8 mouse cellular contexts compared by ENCODE assay signal in genomic region chr1:193167746-193168145, GRCm38 (mm10). TPM values are rescaled to one million over a fixed set of nuclear protein-coding genes. Genes with fewer than 3 reads are reported as not detected.
DNase-seq lines count a peak whose midpoint lies in the region; ATAC-seq lines count a peak whose summit lies in the region.
"Had no signal": no experiment of that assay in that cellular context is flagged by ENCODE, and none has a peak within 500 bp of the region (broad histone marks: within the 10 kb centered on the region; RNA-seq: fewer than 3 reads in every experiment).

Gene A130010J15Rik (plus strand): TSS chr1:193168046.

- H3K4me1 ChIP-seq in megakaryocyte, embryonic 14.5 days, result peaks cover 26% of the 10 kb centered on the region
- peaks cover 9% of the 10 kb centered on the region for H3K4me1 ChIP-seq in forebrain, embryonic 10.5 days
- peaks cover 14% of the 10 kb centered on the region for H3K4me1 ChIP-seq in hindbrain, embryonic 15.5 days (replicated peaks)
- H3K4me1 ChIP-seq in stomach, embryonic 14.5 days (ENCODE audit: control insufficient read depth, insufficient read depth, low read length), result peaks cover 14% of the 10 kb centered on the region

- H3K9ac ChIP-seq in hindbrain, embryonic 15.5 days, result no peak within 1 kb of the TSS
- H3K9ac ChIP-seq in stomach, embryonic 14.5 days (replicated peaks; ENCODE audit: low read depth, low read length), result no peak within 1 kb of the TSS

- no peaks in the 10 kb centered on the region for H3K9me3 ChIP-seq in megakaryocyte, embryonic 14.5 days
- H3K9me3 ChIP-seq in forebrain, embryonic 10.5 days, result no peaks in the 10 kb centered on the region
- no peaks in the 10 kb centered on the region for H3K9me3 ChIP-seq in hindbrain, embryonic 15.5 days
- H3K9me3 ChIP-seq in stomach, embryonic 14.5 days (ENCODE audit: control insufficient read depth, low read depth, low read length), result no peaks in the 10 kb centered on the region

- no peaks in the 10 kb centered on the region for H3K36me3 ChIP-seq in megakaryocyte, embryonic 14.5 days (replicated peaks; ENCODE audit: low read length)
- no peaks in the 10 kb centered on the region for H3K36me3 ChIP-seq in forebrain, embryonic 10.5 days (replicated peaks)
- no peaks in the 10 kb centered on the region for H3K36me3 ChIP-seq in hindbrain, embryonic 15.5 days
- no peaks in the 10 kb centered on the region; the same call in 1 of the 2 replicates for H3K36me3 ChIP-seq in stomach, embryonic 14.5 days (ENCODE audit: control insufficient read depth, insufficient read depth, low read length)

- peaks cover 12% of the 10 kb centered on the region for H3K27me3 ChIP-seq in megakaryocyte, embryonic 14.5 days (replicated peaks)
- H3K27me3 ChIP-seq in forebrain, embryonic 10.5 days (ENCODE audit: poor library complexity, severe bottlenecking), result no peaks in the 10 kb centered on the region
- no peaks in the 10 kb centered on the region for H3K27me3 ChIP-seq in hindbrain, embryonic 15.5 days
- H3K27me3 ChIP-seq in stomach, embryonic 14.5 days (ENCODE audit: control insufficient read depth, insufficient read depth, low read length), result no peaks in the 10 kb centered on the region

- no peak within 1 kb of the TSS for H3K27ac ChIP-seq in forebrain, embryonic 10.5 days
- H3K27ac ChIP-seq in hindbrain, embryonic 15.5 days (replicated peaks), result no peak within 1 kb of the TSS
- no peak within 1 kb of the TSS for H3K27ac ChIP-seq in stomach, embryonic 14.5 days (ENCODE audit: low read length)

- H3K4me2 ChIP-seq in hindbrain, embryonic 15.5 days, result no peak within 1 kb of the TSS
- no peak within 1 kb of the TSS for H3K4me2 ChIP-seq in stomach, embryonic 14.5 days (replicated peaks; ENCODE audit: low read depth, low read length)

- no peak for ATAC-seq in megakaryocyte, adult 5-6 weeks (ENCODE audit: poor library complexity, severe bottlenecking)
- no peak for ATAC-seq in hindbrain, embryonic 15.5 days (ENCODE audit: low FRiP score, low read depth)
- no peak for ATAC-seq in stomach, embryonic 14.5 days (ENCODE audit: insufficient number of reproducible peaks, insufficient read depth, low FRiP score, low read depth)

- 92% methylated on average over 3 of the region's 3 CpGs for WGBS in forebrain, embryonic 10.5 days
- WGBS in hindbrain, embryonic 15.5 days, result 93% methylated on average over 3 of the region's 3 CpGs
- WGBS in stomach, embryonic 14.5 days, result 85% methylated on average over 3 of the region's 3 CpGs

- H3K4me3 ChIP-seq in megakaryocyte, embryonic 14.5 days (replicated peaks), result peak within 1 kb of the TSS; percentile 62
- H3K4me3 ChIP-seq in forebrain, embryonic 10.5 days, result no peak within 1 kb of the TSS
- H3K4me3 ChIP-seq in hindbrain, embryonic 15.5 days, result no peak within 1 kb of the TSS
- H3K4me3 ChIP-seq in stomach, embryonic 14.5 days (ENCODE audit: low read depth, low read length), result no peak within 1 kb of the TSS

- no peak for DNase-seq in forebrain, embryonic 10.5 days (ENCODE audit: extremely low spot score, low spot score)
- no peak for DNase-seq in natural killer cell, adult 2 months (ENCODE audit: low spot score in 2 of 2)
- no peak for DNase-seq in left cerebral cortex, adult 8-10 months (ENCODE audit: low spot score in 2 of 2)
- DNase-seq: liver had no signal

RNA-seq across cellular contexts. Expression of gene A130010J15Rik, which starts in this region (rescaled TPM):
- 1.0 and 1.5 TPM in 2 replicates for polyA plus RNA-seq in megakaryocyte, embryonic 14.5 days (2012; ENCODE audit: insufficient read depth, low replicate concordance)
- 4.4 and 4.6 TPM in 2 replicates for total RNA-seq in megakaryocyte, adult 5-6 weeks (2015)
- 4.6 and 5.2 TPM in 2 replicates for total RNA-seq in megakaryocyte, adult 5-6 weeks (2017)
- 17.0 and 18.1 TPM in 2 replicates for polyA plus RNA-seq in forebrain, embryonic 10.5 days (2016; fragmentation: Nextera tagmentation; extraction: Ambion mirVana)
- polyA plus RNA-seq in hindbrain, embryonic 15.5 days (2015; fragmentation: Nextera tagmentation; extraction: Ambion mirVana), result 11.1 and 11.8 TPM in 2 replicates
- 16.6 and 18.5 TPM in 2 replicates for polyA plus RNA-seq in stomach, embryonic 14.5 days (2014; fragmentation: Nextera tagmentation; extraction: Ambion mirVana)
- 1 to 10 TPM; 3.7 to 4.9 (median 4.2) TPM for total RNA-seq in left cerebral cortex, adult 8-10 months (2022)
